Mouse (Mus musculus) heart, postnatal 25 days (tissue): ENCODE data around the gene 4931409K22Rik. TPM values are rescaled to one million over a fixed set of nuclear protein-coding genes. Genes with fewer than 3 reads are reported as not detected.
A peak's percentile ranks its signal among the peaks of the same experiment; 100 is the strongest.

ENCODE experiments used
- DNase-seq: peaks from one replicate; pipeline ENCODE4 v3.0.0; 2022; ENCODE audit warnings: low spot score
- intact Hi-C: fragments of 180-260 bp; cut with DNase I; formaldehyde crosslinking; loops from one replicate; pipeline ENCODE4 v1.15.1; 2025
- total RNA-seq, 2 experiments: library from RNA; stranded (reverse); gene quantifications; 2 replicates each; pipeline ENCODE4 v1.2.3; 2021

The 4931409K22Rik gene
- not detected for total RNA-seq

GRCm38 (mm10) chr5:24556709-24557108 is at the start of gene 4931409K22Rik:
4931409K22Rik (minus strand) TSS chr5:24556809.
- DNase-seq = no peak
- intact Hi-C loops = no loop called here

DNA sequence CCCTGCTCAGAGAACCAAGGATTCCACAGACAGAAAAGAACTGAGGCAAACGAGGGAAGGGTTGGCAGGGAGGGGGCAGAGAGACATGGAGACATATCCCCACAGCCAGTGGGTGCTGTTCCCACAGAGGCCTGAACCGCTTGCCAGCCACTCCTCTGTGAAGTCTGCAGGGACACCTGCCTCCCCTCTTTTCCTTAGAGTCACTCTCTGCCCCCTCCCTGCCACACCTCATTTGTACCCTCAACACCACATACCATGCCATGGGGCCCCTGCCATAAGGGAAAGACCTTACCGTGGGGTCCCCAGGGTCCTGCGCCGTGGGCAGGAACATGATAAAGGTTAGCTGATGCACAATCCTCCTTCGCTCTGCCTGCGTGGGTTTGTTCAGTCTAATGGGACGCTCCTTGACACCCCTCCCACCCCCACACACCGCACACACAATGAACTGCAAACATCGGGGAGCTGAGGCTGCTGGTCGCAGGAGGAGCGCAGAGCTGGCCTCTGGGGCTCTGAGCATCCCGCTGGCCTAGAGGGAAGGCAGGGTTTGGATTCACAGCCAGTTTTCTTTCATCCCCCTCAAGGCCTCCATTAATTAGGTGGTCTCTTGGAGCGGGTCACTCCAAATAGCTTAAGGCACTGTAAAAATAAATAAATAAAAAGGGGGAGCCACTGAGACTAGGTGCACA is 49.5 kb upstream of the 4931409K22Rik start:
- DNase-seq = no peak
- intact Hi-C loops = loop anchor here (5.0 kb wide), 1 partner anchor 46 kb away; no protein-coding TSS in a partner anchor

DNA sequence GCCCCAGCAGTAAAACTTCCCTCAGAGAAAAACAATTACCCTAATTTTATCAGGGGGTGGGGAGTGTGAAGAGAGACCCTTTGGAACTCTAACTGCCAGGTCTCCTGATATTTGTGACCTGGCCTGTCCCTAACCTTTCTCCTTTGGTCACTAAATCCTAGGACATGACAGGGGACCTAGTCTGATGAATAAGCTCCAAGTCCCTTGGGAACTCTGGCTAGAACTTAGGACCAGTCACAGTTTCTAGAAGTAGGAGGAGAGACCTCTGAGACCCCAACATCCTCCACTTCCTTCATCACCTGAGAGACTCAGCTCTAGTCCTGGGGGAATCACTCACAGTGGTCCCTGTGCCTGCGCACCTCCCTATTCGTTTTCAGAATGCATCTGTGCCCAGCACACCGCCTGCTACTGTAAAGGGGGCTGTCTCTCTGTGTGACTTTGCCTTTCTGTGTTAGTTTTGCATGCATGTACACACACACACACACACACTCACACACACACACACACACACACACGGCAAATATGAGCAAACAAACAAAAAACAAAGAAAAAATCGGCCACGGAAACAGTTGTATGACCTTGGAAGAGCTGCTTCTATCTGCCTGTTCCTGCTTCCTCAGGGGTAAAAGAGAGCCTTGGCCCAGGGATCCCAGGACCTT is 48.8 kb upstream of the 4931409K22Rik start:
- no peak for DNase-seq
- intact Hi-C loops = loop anchor here (5.0 kb wide), 1 partner anchor 47 kb away; no protein-coding TSS in a partner anchor

DNA sequence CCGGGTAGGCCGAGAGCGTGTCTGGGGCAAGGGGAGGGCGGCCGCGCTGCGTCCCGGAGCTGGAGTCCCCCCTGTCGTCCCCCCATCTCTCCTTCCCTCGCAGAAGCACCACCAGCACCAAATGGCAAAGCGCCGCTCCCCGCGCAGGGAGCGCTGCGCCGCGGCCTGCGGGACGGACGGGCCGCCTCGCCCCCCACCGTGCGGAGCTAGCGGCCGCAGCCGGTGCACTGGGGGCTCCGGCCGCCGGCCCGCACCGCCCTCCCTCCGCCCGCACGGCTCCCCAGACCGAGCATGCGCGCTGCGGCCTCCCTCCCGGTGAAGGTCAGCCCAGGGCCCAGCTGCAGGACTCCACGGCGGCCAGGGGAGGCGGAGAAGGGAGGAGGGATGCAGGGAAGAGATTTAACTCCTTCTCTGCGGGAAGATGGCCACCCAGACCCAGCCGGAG is 48.1 kb upstream of the 4931409K22Rik start:
- intact Hi-C loops = loop anchor here (5.0 kb wide), 1 partner anchor 48 kb away; no protein-coding TSS in a partner anchor
- peak; percentile 87 for DNase-seq

GRCm38 (mm10) chr5:24604080-24604655 is 47.6 kb upstream of the 4931409K22Rik start:
- DNase-seq = no peak

GRCm38 (mm10) chr5:24603431-24604010 is 46.9 kb upstream of the 4931409K22Rik start:
- intact Hi-C loops = no loop called here
- DNase-seq = no peak

More at GRCm38 (mm10) chr5:24604080-24604655, 47.6 kb upstream of the 4931409K22Rik start:
- intact Hi-C loops = no loop called here

- DNase-seq = peak; percentile 87
- intact Hi-C loops = no loop called here
Measured at GRCm38 (mm10) chr5:24602751-24603343, 46.2 kb upstream of the 4931409K22Rik start.

DNA sequence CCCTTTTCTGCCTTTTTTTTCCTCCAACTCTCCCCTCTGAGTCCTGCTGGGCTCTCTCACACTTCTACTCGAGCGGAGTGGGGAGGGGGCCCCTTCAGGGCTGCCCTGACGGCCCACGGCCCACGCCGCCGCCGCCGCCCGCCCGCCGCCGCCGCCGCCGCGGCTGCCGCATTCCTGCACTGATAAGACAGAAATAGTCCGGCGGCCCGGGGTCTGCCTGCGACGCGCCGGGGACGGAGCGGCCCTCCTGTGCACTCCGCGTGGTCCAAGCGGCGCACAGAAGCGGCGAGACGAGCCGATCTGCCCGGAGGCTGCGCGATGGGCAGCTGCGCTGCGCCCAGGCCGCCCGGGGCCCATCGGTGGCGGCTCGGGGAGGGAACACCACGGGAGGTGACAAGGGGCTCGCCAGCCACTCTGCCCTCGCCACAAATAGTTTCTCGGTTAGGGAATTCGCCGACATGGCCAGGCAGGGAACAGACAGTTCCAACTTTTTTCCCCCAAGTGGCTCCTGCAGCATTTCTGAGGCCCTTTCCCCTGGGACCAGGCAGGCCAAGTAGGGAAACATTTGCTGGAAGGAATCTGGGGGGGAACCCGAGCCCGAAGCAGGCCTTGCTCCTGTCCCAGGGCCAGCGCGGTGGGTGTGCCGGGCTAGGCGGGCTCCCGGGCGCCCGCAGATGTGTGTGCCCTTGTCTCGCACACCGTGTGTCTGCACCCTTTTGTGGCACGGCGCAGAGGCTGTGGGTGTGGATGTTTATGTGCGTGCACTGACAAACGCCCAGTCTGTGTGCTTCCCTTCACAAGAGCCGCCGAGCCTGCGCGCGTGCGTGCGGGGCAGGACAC is 45.5 kb upstream of the 4931409K22Rik start:
- peak; percentile 63 for DNase-seq
- intact Hi-C loops = no loop called here

DNA sequence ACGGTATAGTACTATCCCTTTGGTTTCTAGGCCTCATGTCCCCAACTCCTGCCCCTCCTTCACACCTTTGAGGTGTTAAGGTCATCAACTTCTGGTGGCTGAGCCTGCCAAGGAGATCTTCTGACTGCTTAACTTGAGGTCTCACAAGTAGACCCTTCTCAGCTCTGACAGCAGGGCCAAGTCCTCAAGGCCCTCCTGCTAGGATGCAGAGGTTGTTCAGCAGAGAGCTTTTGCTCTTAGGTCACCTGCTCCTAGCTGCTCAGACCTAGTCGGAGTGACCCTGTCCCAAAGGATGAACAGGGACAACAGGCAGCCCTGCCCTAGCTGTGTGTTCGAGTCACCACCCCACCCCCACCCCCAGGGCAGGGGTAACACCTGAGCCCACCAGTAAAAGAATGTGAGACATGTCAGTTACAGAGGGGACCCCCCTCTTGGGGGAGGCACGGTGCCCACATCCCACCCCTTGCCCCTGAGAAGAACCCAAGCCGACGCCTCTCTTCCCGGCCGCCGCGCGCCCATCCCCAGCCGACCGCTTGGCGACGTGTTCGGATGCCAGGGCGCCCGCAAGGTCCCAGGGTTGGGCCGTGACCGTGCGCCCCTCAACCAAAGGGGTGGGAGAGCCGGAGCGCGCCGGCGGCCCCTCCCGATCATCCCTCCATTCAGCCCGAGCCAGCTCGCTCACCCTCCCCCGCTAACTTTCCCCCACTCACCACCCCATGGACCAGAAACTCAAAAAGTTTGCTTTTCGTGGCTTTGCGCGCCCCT is 44.6 kb upstream of the 4931409K22Rik start:
- no peak for DNase-seq
- intact Hi-C loops = no loop called here

DNA sequence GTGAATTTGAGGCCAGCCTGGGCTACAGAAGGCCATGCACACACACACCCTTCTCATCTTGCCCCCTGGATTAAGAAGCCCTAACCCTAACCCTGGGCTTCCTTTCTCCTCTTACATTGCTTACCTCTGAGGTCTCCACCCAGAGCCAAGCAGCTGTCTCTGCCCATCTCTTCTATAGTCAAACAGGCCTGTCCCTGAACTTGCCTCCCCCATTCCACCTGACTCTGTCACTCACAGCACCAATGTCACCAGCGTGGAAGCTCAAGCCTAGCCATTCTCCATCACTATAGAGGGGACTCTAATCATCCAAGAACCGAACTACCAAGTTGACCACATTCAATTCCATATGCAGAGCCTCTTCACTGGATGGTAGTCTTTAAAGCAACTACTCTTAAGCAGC is 43.6 kb upstream of the 4931409K22Rik start:
- DNase-seq = no peak
- intact Hi-C loops = no loop called here

- intact Hi-C loops = loop anchor here (5.0 kb wide), 2 partner anchors 67 to 87 kb away; no protein-coding TSS in a partner anchor
- no peak for DNase-seq
Measured at GRCm38 (mm10) chr5:24599137-24599536, 42.5 kb upstream of the 4931409K22Rik start.

- peak; percentile 28 for DNase-seq
- intact Hi-C loops = loop anchor here (5.0 kb wide), 2 partner anchors 66 to 86 kb away; no protein-coding TSS in a partner anchor
Measured at GRCm38 (mm10) chr5:24598570-24599006, 42.0 kb upstream of the 4931409K22Rik start.

- intact Hi-C loops = loop anchor here (5.0 kb wide), 2 partner anchors 66 to 86 kb away; no protein-coding TSS in a partner anchor
- no peak for DNase-seq
Measured at GRCm38 (mm10) chr5:24597901-24598569, 41.4 kb upstream of the 4931409K22Rik start.

DNA sequence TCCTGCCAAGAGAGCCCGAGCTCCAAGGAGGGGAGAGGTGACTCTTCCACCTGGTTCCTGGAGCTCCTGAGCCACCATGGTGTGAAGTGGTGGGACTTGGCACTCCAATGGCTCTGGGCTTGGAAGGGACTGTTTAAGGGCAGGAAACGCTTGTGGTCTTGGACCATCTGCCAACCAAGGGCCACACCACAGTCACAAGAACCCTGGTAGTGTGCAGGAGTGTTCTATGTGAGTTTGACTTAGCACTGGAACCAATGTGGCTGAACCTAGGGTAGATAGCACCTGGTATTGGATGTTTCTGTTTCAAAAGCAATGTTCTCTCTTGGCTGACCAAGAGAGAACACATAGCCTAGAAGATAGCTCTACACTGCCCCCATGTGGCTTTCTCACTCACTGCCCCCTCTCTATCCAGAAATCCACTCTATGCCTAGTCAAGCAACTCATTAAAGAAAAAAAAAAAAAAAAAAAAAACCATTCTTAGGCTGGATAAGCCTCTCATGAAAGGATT is 40.7 kb upstream of the 4931409K22Rik start:
- peak; percentile 48 for DNase-seq
- intact Hi-C loops = loop anchor here (5.0 kb wide), 2 partner anchors 65 to 85 kb away; no protein-coding TSS in a partner anchor

DNA sequence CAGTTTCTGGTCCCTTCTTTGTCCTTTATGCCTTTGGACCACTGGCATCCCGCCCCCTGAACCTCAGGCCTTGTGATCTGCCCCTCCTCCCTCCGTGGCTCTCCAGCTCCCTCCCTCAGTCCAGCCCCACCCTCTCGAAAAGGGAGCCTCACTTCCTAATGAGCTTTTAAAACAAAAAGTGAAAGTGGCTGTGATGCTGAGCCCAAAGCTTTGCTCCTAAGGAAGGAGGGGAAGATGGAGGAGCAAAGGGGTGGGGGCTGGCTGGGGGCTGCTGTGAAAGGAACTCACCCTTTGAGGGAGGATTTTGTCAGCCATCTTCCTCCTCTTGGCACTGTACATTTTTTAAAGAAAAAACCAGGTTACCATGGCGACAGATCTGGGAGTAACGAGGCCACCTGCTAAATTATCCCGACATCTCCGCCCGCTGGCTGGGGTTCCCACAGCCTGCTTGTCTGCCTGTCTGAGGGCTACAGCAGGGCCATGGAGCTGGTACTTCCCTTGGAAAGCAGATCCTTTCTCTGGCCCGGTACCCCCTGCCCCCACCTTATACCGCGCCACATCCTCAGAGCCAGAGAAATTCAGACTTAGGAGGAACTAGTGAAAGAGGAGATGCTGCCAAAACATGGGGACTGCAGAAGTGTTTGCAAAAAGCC is 40.0 kb upstream of the 4931409K22Rik start:
- intact Hi-C loops = loop anchor here (5.0 kb wide), 2 partner anchors 64 to 84 kb away; no protein-coding TSS in a partner anchor
- DNase-seq = peak; percentile 33

- intact Hi-C loops = loop anchor here (5.0 kb wide), 2 partner anchors 64 to 84 kb away; no protein-coding TSS in a partner anchor
Measured at GRCm38 (mm10) chr5:24595786-24596380, 39.3 kb upstream of the 4931409K22Rik start.

More at GRCm38 (mm10) chr5:24595786-24596380, 39.3 kb upstream of the 4931409K22Rik start:
- no peak for DNase-seq
